Mouse (Mus musculus): ENCODE data around the gene Slc25a11.

- TF ChIP-seq CTCF (IDR thresholded peaks at IDR 0.05; ENCODE audit: borderline replicate concordance, insufficient read depth, low read depth, low read length) (peak; percentile 29; the same call in 1 of the 2 replicates), POLR2A (IDR thresholded peaks at IDR 0.05; ENCODE audit: borderline replicate concordance, insufficient read depth, low read length) (peak; percentile 74)
Observed at GRCm38 (mm10) chr11:70687601-70688199, 40.4 kb upstream of the Slc25a11 start, which contains the start of gene Camta2.
